Mouse (Mus musculus): ENCODE data around the gene Eef1akmt1.

Eef1akmt1 gene

DNA sequence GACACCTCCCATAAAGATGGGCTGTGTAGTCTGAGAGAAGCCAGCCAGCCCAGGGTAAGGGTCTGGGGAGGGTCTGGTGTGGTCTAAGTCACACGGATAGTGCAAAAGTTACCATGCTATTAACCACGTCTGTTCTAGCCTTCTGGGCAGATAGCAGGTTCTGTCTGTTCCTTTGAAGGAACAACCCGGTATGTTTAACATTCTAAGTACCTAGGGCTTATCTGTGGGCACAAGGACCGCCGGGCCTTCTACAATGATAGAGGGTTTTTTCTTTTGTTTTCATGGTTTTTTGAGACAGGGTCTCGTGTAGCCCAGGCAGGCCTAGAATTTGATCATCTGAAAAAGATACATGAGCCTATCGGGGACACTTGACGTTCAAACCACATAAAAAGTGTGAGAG, 25.3 kb downstream of the Eef1akmt1 start:
- DNase-seq = no peak

- no peak for DNase-seq
Measured at GRCm38 (mm10) chr14:57545526-57545925, 25.9 kb downstream of the Eef1akmt1 start.

- no peak for DNase-seq
Measured at GRCm38 (mm10) chr14:57543420-57544039, 27.9 kb downstream of the Eef1akmt1 start.

GRCm38 (mm10) chr14:57542231-57542630, 29.2 kb downstream of the Eef1akmt1 start:
- no peak for DNase-seq

GRCm38 (mm10) chr14:57540683-57541082, 30.7 kb downstream of the Eef1akmt1 start:
- no peak for DNase-seq

DNA sequence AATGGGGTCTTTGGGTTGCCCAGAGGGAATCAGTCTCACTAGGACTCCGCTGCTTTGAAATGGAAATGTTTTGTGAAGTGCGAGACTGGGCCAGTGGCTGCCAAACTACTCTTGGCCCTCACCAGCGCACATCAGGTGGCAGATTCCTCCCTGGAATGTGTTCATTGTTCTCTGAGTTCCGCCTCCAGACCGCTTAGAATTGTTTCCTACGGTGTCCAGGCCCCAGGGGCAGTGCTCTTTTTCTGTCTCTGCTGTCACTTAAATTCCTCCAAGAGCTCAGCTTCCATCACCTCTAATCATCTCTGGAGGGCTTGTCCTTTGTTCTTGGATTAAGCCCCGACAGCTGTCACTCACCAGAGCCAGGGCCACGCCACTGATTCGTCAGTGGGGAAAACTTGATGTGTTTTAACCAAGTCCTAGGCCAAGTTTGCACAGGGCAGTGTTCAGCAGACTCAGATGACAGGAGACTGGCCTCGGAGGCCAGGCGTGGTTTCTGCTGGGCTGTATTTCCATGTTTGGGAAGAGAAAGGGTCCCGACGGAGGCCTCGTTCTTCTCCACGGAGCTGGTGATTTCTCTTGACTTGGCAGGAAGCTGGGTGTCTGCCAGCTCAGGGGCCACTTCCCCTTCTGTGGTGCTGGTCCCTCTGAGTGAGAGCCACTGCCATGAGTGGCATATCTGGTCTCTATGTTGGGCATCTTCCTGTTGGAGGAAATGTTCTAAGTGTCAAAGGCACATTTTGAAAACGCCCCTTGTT, 34.0 kb downstream of the Eef1akmt1 start:
- DNase-seq = no peak

GRCm38 (mm10) chr14:57536820-57537219, 34.6 kb downstream of the Eef1akmt1 start:
- DNase-seq = no peak

DNA sequence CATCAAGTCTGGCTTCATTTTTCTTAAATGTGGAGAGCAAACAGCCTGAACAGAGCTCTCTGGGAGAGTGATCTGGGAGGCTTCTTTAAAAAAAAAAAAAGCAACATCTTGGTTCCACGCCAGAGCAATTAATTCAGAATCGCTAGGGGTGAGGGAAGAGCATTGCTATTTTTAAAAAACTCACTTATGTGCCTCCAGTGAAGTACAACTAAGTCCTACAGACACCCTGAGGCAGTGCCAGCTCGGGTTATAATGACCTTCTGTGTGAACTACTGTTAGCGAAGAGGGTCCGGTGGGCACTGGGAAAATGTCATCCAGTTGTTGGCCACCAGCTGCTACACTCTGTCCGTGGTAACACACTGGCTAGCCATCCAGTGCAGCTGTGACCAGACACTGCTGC, 35.8 kb downstream of the Eef1akmt1 start:
- DNase-seq = no peak

- DNase-seq = no peak
Measured at GRCm38 (mm10) chr14:57534961-57535360, 36.5 kb downstream of the Eef1akmt1 start.

GRCm38 (mm10) chr14:57534346-57534745, 37.1 kb downstream of the Eef1akmt1 start:
- DNase-seq = no peak

DNA sequence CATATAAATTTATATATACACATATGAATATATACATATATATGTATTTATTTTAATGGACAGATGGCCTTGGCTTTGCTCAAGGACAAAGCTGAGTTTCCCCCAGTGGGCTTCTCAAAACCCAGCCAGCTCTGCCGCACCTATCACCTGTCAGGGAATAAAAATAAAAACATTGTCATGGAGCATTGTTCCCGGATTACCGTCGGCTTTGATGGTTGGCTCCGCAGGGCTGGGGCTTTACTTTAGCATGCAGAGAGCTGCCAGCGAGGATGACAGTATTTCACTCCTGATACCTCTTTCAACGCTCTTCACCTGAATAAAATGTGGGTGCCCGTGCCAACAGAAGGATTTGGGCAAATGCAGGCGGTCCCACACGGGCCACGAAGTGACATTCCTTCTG, 37.6 kb downstream of the Eef1akmt1 start:
- DNase-seq = no peak

DNA sequence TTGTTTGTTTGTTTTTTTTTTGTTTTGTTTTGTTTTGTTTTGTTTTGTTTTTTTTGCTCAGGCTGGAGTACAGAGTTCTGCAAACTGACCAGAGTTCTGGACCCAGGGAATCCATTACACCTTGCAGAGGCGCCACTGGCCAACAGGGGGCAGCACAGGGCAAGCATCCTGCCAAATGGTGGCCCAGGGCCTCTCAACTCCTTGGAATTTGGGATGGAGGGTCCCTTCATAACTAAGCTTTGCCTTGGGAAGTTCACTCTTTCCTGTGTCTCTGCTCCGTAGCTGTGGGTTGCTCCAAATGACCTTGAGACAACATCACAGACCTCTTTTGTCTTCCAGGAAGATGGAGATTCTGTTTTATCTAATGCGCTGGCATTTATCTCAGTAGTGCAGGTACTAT, 38.2 kb downstream of the Eef1akmt1 start:
- peak; percentile 67 for DNase-seq

DNA sequence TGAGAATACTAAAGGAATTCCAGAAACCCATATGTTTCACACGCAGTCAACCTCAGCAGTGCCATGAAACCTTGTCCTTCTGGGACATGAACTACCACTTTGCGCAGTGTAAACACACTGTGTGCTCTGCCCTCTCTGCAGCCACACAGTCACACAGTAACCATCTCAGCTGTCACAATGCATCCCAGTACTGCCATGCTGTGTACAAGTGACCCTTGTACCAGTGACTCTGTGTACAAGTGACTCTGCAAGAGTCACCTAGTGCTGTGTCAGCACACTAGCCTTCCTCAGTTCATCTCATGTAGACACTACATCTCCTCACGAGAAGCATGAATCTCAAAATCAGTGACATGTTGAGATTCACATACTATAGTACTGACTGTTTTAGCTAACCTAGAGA, 38.8 kb downstream of the Eef1akmt1 start:
- DNase-seq = no peak

DNA sequence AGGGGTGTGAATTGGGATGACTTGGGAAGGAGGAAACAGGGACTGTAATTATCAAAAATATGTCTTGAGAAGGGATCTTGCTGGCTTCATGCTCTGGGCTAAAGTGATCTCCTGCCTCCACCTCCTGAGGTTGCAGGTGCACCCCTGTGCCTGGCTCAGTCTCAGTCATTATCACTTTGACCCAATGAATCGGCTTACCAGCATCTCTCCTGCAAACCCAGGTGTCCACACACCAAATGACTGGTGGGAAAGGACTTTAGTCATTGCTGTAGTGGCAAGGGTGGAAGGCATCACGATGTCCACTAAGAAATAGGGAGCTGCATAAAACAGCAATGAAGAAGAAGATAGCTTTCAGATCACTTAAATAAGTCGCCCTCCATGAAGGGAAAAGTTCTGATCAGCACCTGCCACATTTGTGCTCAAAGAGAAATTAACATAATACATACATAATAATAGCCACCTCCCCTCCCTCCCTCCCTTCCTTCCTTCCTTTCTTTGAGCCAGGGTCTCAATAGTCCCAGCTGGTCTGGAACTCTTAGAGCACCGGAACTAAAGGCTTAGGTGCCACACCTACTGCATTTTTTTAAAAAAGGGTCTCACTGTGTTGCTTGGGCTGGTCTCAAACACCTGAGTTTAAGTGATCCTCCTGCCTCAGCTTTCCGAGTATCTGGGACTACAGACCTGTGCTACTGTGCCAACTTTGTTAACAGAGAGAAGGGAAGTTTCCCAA, 41.5 kb downstream of the Eef1akmt1 start:
- DNase-seq = no peak

GRCm38 (mm10) chr14:57529086-57529785, 42.2 kb downstream of the Eef1akmt1 start:
- DNase-seq = no peak

- no peak for DNase-seq
Measured at GRCm38 (mm10) chr14:57527598-57527997, 43.8 kb downstream of the Eef1akmt1 start.

DNA sequence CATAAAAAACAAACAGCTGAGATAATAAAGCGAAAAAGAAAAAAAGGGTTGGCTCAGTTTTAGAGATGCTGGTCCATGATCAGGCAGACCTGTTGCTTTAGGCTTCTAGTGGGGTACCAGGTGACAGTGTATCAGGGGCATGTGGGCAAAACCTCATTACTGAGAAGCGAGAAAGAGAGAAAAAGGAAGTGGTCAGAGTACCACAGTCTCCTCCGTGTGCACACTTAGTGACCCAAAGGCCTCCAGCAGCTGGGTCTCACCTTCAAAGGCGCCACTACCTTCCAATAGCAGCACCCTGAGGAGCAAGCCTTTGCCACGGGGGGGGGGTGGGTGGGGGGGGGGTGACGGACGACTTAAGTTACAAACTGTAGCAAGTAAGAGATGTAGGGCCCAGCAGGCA, 44.3 kb downstream of the Eef1akmt1 start:
- DNase-seq = no peak

- DNase-seq = no peak
Measured at GRCm38 (mm10) chr14:57526050-57526623, 45.3 kb downstream of the Eef1akmt1 start.

GRCm38 (mm10) chr14:57525388-57526049, 45.9 kb downstream of the Eef1akmt1 start:
- peak; percentile 63 for DNase-seq

GRCm38 (mm10) chr14:57524671-57525387, 46.6 kb downstream of the Eef1akmt1 start, which contains the start of gene Il17d:
Gene Il17d, plus strand, starts transcription at chr14:57524777.
- peak; percentile 65 for DNase-seq

- DNase-seq = no peak
Measured at GRCm38 (mm10) chr14:57523762-57524161, 47.6 kb downstream of the Eef1akmt1 start.

- DNase-seq = no peak
Measured at GRCm38 (mm10) chr14:57517001-57517400, 54.4 kb downstream of the Eef1akmt1 start.
